Mouse (Mus musculus): ENCODE measurements around the gene Ikzf2. TPM values are rescaled to one million over a fixed set of nuclear protein-coding genes. Genes with fewer than 3 reads are reported as not detected.

Ikzf2 gene
- 3.5 and 4.2 TPM in 2 replicates for polyA plus RNA-seq (2012; rRNA removed)

DNA sequence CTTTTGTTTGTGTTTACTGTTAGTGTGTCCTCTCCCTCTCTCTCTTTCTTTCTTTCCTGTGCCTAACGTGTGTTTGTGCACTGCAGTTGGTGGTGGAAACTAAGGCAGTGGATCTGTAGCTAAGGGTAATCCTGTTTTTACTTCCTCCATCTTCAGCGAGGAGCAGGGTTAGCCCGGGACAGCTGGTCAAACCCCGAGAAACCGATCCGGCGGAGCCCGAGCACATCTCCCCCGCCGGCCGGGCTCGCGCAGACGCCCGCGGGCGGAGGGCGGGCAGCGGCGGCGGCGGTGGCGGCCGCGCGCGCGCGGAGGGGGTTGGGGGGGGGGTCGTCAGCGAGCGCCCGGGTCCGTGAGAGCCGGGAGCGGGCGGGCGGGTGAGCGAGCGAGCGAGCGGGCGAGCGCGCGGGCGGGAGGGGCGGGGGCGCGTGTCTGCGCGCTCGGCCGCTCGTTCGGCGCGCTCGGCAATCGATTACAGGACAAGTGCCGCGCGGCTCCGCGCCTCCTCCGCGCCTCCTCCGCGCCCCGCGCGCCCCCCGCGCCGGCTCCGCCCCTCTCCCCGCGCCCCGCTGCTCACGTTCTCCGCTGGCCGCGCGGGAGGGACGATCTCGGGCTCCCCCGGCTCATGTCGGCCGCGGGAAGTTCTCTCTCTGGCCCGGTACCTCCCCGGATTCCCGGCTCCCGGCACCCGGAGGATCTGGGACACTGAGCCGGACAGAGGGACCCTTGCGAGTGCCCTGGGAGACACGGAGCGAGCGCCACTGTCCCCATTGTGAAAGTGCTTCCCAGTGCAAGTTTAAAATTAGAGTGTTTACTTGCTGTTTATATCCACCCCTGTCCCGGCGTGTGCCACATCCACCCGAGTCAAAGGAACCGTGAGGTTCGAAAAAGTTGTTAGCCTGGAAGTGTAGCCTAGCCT is at the start of gene Ikzf2:
Ikzf2 (minus strand) TSS at position 170 of the 916 bp plus-strand sequence.

Other genes with a start within 250 kb of the Ikzf2 start
- 1.4 and 2.0 TPM in 2 replicates for gene Spag16, start 139.7 kb upstream of the Ikzf2 start, polyA plus RNA-seq (2012; rRNA removed)